Mouse (Mus musculus): ENCODE measurements around the gene Parp12.

Gene Parp12

GRCm38 (mm10) chr6:39058389-39058788 is 59.8 kb downstream of the Parp12 start:
- no peak for DNase-seq (ENCODE audit: low spot score in 2 of 2)

- no peak for DNase-seq (ENCODE audit: low spot score in 2 of 2)
Measured at GRCm38 (mm10) chr6:39057161-39057560, 61.0 kb downstream of the Parp12 start.

DNA sequence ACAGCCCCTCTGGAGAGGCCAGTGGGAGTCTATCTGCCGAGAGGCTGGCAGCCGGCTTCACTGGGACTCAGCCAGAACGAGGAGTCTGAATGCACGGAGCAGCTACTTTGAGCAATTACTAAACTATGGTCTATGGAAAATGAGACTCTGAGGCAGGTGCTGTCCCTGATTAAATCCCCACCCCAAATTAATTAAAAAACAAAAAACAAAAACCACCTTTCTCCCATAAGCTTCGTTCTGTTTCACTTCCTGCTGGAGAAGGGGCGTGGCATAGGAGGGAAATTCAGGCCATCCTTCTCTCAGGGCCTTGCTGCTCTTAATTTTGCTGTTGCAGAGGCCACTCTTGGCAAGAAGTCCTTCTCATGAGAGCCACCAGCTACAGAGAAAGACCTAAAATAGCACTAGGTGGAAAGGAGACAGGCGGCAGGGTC is 62.3 kb downstream of the Parp12 start:
- DNase-seq (ENCODE audit: low spot score in 2 of 2) = no peak

DNA sequence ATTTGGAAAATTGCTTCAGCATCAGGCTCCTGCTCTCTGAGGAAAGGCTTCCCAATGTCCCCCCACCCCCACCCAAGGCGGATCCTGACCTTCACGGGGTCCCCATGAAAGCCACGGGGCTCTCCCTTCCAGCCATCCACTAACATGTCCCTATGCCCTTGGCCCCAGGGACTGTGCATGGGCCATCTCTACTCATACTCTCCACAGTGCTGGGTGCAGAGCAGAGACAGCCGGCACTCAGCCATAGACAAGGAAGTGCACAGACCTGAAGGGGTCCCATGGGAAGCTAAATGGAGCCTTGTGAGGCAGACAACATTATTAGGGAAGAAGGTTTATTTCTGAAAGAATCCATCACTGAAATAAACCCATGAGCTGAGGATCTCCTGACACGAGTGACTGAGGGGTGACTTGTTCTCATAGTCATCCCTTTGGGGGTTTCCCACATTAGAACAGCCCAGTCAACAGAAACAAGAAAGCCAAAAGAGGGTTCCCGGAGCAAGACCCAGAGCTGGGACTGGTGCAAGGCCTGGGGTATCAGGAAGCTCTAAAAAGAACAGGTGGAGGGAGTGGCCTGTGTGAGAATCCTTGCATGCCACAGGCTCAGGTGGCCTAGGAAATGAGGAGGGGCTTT is 63.2 kb downstream of the Parp12 start:
- no peak for DNase-seq (ENCODE audit: low spot score in 2 of 2)

GRCm38 (mm10) chr6:39054206-39054864 is 63.8 kb downstream of the Parp12 start:
- no peak for DNase-seq (ENCODE audit: low spot score in 2 of 2)

- no peak for DNase-seq (ENCODE audit: low spot score in 2 of 2)
Measured at GRCm38 (mm10) chr6:39052636-39053035, 65.5 kb downstream of the Parp12 start.

DNA sequence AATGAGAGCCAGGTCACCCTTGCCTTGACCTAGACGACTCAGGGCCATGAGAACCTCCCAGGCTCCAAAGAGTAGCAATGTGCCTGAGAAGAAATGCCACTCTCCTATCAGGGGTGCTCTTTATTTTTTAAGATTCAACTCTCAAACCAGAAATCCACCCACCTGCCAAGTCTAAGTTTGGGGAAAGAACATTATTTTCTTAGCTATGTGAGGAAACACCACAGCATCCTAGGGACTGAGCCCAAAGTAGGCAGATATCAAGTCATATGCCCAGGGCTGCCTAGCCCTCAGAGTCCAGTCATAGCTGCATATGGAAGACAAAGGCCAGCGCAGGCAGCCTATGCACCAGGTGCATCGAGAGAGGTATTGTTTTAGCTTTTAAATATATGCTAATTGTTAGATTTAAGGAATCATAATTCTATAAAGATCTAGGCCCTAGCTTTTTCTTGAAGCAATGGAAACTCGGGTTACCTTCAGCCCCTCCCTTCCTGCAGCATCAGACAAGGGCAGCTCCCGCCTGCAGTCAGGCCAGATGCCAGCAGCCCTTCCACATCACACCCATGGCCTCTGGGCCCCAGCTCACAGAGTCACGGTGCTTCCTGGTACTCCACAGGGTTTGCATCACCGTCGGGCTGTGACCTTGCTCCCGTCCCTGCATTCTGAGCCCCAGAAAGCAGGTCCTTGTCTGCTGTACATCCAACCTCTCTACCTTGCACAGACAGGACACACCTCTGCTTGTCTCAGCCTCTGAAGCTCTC is 66.2 kb downstream of the Parp12 start:
- no peak for DNase-seq (ENCODE audit: low spot score in 2 of 2)

GRCm38 (mm10) chr6:39050836-39051235 is 67.3 kb downstream of the Parp12 start:
- no peak for DNase-seq (ENCODE audit: low spot score in 2 of 2)

GRCm38 (mm10) chr6:39049141-39049540 is 69.0 kb downstream of the Parp12 start:
- DNase-seq (ENCODE audit: low spot score in 2 of 2) = no peak

DNA sequence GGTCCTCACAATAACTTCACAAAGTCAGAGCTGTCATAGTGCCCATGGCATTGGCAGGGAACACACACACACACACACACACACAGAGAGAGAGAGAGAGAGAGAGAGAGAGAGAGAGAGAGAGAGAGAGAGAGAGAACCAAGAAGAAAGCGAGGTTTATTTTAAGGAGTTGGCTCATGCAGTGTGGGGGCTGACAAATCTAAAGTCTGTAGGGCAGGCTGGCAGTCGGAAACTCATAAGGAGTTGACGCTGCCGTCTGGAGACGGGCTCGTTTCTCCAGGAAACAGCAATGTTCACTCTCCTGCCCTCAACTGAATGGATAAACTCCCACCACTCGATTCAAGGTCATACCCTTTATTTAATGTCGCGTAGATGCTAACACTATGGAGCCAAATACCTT is 77.7 kb downstream of the Parp12 start:
- no peak for DNase-seq (ENCODE audit: low spot score in 2 of 2)
